Comparison of ENCODE assay signal across 20 mouse cellular contexts in the genomic region with DNA sequence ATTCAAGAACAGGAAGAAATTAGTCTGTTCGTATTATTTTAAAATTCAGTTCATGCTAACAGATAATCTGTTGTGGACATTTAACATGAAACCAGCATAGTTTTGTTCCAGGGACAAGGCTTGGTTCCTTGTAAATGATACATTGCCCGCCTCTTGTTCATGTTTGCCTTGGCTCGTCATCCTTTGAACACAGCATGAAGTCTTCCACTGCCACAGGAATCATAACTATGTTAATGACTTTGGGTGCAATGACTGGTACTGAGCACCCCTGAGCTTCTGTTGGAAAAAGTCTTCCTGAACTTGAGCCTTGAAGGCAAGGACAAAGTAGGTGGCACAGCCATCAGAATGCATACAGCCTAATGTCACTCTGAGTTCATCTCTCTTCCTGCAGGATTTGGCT. TPM values are rescaled to one million over a fixed set of nuclear protein-coding genes. Genes with fewer than 3 reads are reported as not detected.
DNase-seq lines count a peak whose midpoint lies in the region; ATAC-seq lines count a peak whose summit lies in the region.
"Had no signal": no experiment of that assay in that cellular context is flagged by ENCODE, and none has a peak within 500 bp of the region (broad histone marks: within the 10 kb centered on the region; RNA-seq: fewer than 3 reads in every experiment).

No protein-coding gene starts in this region.

- DNase-seq in hindbrain, embryonic 10.5 days (ENCODE audit: low spot score): no peak
- DNase-seq in brain, adult 2 months (ENCODE audit: low read depth, low spot score): peak; percentile 16
- DNase-seq in heart, postnatal 25 days (ENCODE audit: low spot score): no peak
- DNase-seq: kidney, postnatal 4 days; thymus, postnatal 4 days had no signal

- peak overlapping the region; percentile 35; the same call in 1 of the 2 replicates for H3K27ac ChIP-seq in hindbrain, embryonic 16.5 days (ENCODE audit: low read depth, low read length)
- H3K27ac ChIP-seq in hindbrain, embryonic 10.5 days: no peak overlapping the region
- no peak overlapping the region for H3K27ac ChIP-seq in midbrain, embryonic 16.5 days (ENCODE audit: low read length)
- H3K27ac ChIP-seq in midbrain, embryonic 15.5 days: no peak overlapping the region
- H3K27ac ChIP-seq: kidney, postnatal 0 days; limb, embryonic 12.5 days; neural tube, embryonic 12.5 days had no signal

- no peak overlapping the region for H3K4me3 ChIP-seq in hindbrain, embryonic 16.5 days (ENCODE audit: low read length)
- H3K4me3 ChIP-seq in hindbrain, embryonic 10.5 days: no peak overlapping the region
- H3K4me3 ChIP-seq in midbrain, embryonic 16.5 days (ENCODE audit: low read depth, low read length): no peak overlapping the region
- no peak overlapping the region for H3K4me3 ChIP-seq in midbrain, embryonic 15.5 days
- H3K4me3 ChIP-seq: hindbrain, embryonic 13.5 days; limb, embryonic 12.5 days; neural tube, embryonic 12.5 days had no signal

- no peak for ATAC-seq in hindbrain, embryonic 16.5 days
- ATAC-seq in midbrain, embryonic 16.5 days: 0 out of 2 replicates have a peak, but pooled peaks have one; percentile 1
- no peak for ATAC-seq in midbrain, embryonic 15.5 days (replicated peaks)
- ATAC-seq in inflammation-experienced regulatory T-cells, adult 6 months: no peak
- ATAC-seq: activated CD4-positive, CD25-positive, alpha-beta regulatory T cell, adult 4 months; CD4-positive, CD25-positive, alpha-beta regulatory T cell, adult 4 months; intestine, embryonic 16.5 days had no signal

- no peaks in the 10 kb centered on the region for H3K27me3 ChIP-seq in hindbrain, embryonic 16.5 days (replicated peaks; ENCODE audit: control insufficient read depth, insufficient read depth, low read length)
- peaks cover 9% of the 10 kb centered on the region for H3K27me3 ChIP-seq in hindbrain, embryonic 10.5 days (ENCODE audit: insufficient read depth, poor library complexity, severe bottlenecking)
- H3K27me3 ChIP-seq in midbrain, embryonic 16.5 days (ENCODE audit: control insufficient read depth, insufficient read depth, low read depth, low read length): no peaks in the 10 kb centered on the region
- H3K27me3 ChIP-seq in midbrain, embryonic 15.5 days (replicated peaks): no peaks in the 10 kb centered on the region
- H3K27me3 ChIP-seq: hindbrain, embryonic 13.5 days; limb, embryonic 12.5 days; neural tube, embryonic 12.5 days had no signal

- H3K4me1 ChIP-seq in hindbrain, embryonic 16.5 days (ENCODE audit: control insufficient read depth, insufficient read depth, low read depth, low read length): peaks cover 37% of the 10 kb centered on the region
- peaks cover 19% of the 10 kb centered on the region for H3K4me1 ChIP-seq in hindbrain, embryonic 10.5 days (replicated peaks)
- peaks cover 66% of the 10 kb centered on the region for H3K4me1 ChIP-seq in midbrain, embryonic 16.5 days (ENCODE audit: control insufficient read depth, insufficient read depth, low read length)
- H3K4me1 ChIP-seq in midbrain, embryonic 15.5 days: peaks cover 69% of the 10 kb centered on the region

- no peak overlapping the region for H3K4me2 ChIP-seq in hindbrain, embryonic 16.5 days (ENCODE audit: low read length)
- no peak overlapping the region; the same call in 1 of the 2 replicates for H3K4me2 ChIP-seq in midbrain, embryonic 16.5 days (ENCODE audit: low read length)
- H3K4me2 ChIP-seq in midbrain, embryonic 15.5 days: no peak overlapping the region
- H3K4me2 ChIP-seq: hindbrain, embryonic 13.5 days; limb, embryonic 12.5 days; liver, embryonic 11.5 days; midbrain, embryonic 11.5 days; neural tube, embryonic 12.5 days had no signal

- H3K9ac ChIP-seq in hindbrain, embryonic 16.5 days (ENCODE audit: low read depth, low read length): no peak overlapping the region
- H3K9ac ChIP-seq in midbrain, embryonic 16.5 days (ENCODE audit: low read depth, low read length): no peak overlapping the region
- H3K9ac ChIP-seq in midbrain, embryonic 15.5 days: no peak overlapping the region
- H3K9ac ChIP-seq: hindbrain, embryonic 13.5 days; limb, embryonic 12.5 days; neural tube, embryonic 12.5 days had no signal

- intact Hi-C loops in heart, postnatal 25 days (cut with DNase I): loop anchor here (10.0 kb wide), 1 partner anchor 107 kb away; no protein-coding TSS in a partner anchor

- H3K9me3 ChIP-seq in hindbrain, embryonic 16.5 days (ENCODE audit: control insufficient read depth, low read length): 0 out of 2 replicates have a peak, but pooled peaks cover under 1% of the 10 kb centered on the region
- no peaks in the 10 kb centered on the region for H3K9me3 ChIP-seq in hindbrain, embryonic 10.5 days
- no peaks in the 10 kb centered on the region for H3K9me3 ChIP-seq in midbrain, embryonic 16.5 days (replicated peaks; ENCODE audit: control insufficient read depth, low read length, poor library complexity, severe bottlenecking)
- H3K9me3 ChIP-seq in midbrain, embryonic 15.5 days: no peaks in the 10 kb centered on the region
- H3K9me3 ChIP-seq: hindbrain, embryonic 13.5 days; limb, embryonic 12.5 days; neural tube, embryonic 12.5 days had no signal

- 71% methylated on average over 3 of the region's 3 CpGs for WGBS in hindbrain, embryonic 16.5 days
- 83% methylated on average over 3 of the region's 3 CpGs for WGBS in hindbrain, embryonic 10.5 days
- 71% methylated on average over 3 of the region's 3 CpGs for WGBS in midbrain, embryonic 16.5 days
- WGBS in midbrain, embryonic 15.5 days: 78% methylated on average over 3 of the region's 3 CpGs

- peaks cover 5% of the 10 kb centered on the region; the same call in 1 of the 2 replicates for H3K36me3 ChIP-seq in hindbrain, embryonic 16.5 days (ENCODE audit: control insufficient read depth, insufficient read depth, low read length)
- peaks cover 33% of the 10 kb centered on the region for H3K36me3 ChIP-seq in hindbrain, embryonic 10.5 days
- H3K36me3 ChIP-seq in midbrain, embryonic 16.5 days (ENCODE audit: control insufficient read depth, insufficient read depth, low read length): peaks cover 18% of the 10 kb centered on the region
- peaks cover 16% of the 10 kb centered on the region; the same call in 1 of the 2 replicates for H3K36me3 ChIP-seq in midbrain, embryonic 15.5 days (replicated peaks)

RNA-seq across cellular contexts. Expression of a gene that starts 5.9 kb away (rescaled TPM):
- polyA plus RNA-seq in hindbrain, embryonic 16.5 days (2015; fragmentation: Nextera tagmentation; extraction: Ambion mirVana): 234 and 262 TPM in 2 replicates
- 52.5 and 81.6 TPM in 2 replicates for polyA plus RNA-seq in hindbrain, embryonic 10.5 days (2016; fragmentation: Nextera tagmentation; extraction: Ambion mirVana)
- 293 and 328 TPM in 2 replicates for polyA plus RNA-seq in midbrain, embryonic 16.5 days (2015; fragmentation: Nextera tagmentation; extraction: Ambion mirVana)
- polyA plus RNA-seq in midbrain, embryonic 15.5 days (2015; fragmentation: Nextera tagmentation; extraction: Ambion mirVana): 308 and 336 TPM in 2 replicates
- under 1 TPM; 0.15 to 0.70 (median 0.16) TPM for polyA plus RNA-seq in inflammation-experienced regulatory T-cells, adult 6 months (2017; shearing (Covaris generic))
- 1 to 10 TPM; 6.8 to 8.6 TPM for total RNA-seq in heart, postnatal 25 days (2021)
- total RNA-seq: granulocyte monocyte progenitor cell, adult 5-6 weeks; megakaryocyte, adult 5-6 weeks had no signal

Comparison
In these comparisons a context has a peak if more than half of its experiments do, and no peak if none do; other contexts are left out.
1. RNA of a gene that starts 5.9 kb away (polyA plus RNA-seq): 308 to 336 TPM in midbrain, embryonic 15.5 days, 293 to 328 TPM in midbrain, embryonic 16.5 days, 234 to 262 TPM in hindbrain, embryonic 16.5 days and 52.5 to 81.6 TPM in hindbrain, embryonic 10.5 days; 0.15 to 0.70 TPM in inflammation-experienced regulatory T-cells, adult 6 months; every median in the first group is over 10 times any median in the second.